Mouse (Mus musculus): ENCODE results near the gene Tcte3. TPM values are rescaled to one million over a fixed set of nuclear protein-coding genes. Genes with fewer than 3 reads are reported as not detected.
A peak's percentile ranks its signal among the peaks of the same experiment; 100 is the strongest.
"Not testable (repeated sequence)": the region's sequence is repeated elsewhere in the genome, so short reads cannot be mapped to it uniquely, and the experiment has no call there.

Gene Tcte3
- polyA plus RNA-seq, 1 experiment, result 0.35 TPM

DNA sequence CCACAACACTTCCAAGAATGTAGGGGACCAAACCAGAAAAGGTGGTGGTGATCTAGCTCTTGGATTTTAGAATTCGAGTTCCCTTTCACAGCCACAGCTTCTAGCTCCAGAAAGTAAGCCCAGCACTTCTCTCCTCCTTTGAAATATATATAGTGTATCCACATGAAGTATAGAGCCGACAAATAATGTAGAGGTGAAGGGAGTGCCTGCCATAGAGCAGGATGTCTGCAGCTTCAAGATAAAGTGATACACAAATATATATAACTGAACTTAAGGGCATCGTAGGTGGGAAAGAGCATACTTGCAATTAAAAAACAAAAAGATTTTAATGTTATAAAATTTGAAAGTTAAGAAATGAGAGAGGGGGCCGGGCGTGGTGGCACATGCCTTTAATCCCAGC, 47.1 kb downstream of the Tcte3 start:
- H3ac ChIP-seq (ENCODE audit: control insufficient read depth, insufficient read length, low read depth); H3K27me3 ChIP-seq (ENCODE audit: control insufficient read depth, insufficient read depth, insufficient read length); H3K79me2 ChIP-seq (ENCODE audit: control insufficient read depth, insufficient read depth): not testable (repeated sequence)

GRCm38 (mm10) chr17:14993139-14993832, 48.0 kb downstream of the Tcte3 start:
- H3ac ChIP-seq (ENCODE audit: control insufficient read depth, insufficient read length, low read depth); H3K79me2 ChIP-seq (ENCODE audit: control insufficient read depth, insufficient read depth); H3K79me3 ChIP-seq (ENCODE audit: low read depth); H3K4me3 ChIP-seq (ENCODE audit: insufficient read depth, poor library complexity, severe bottlenecking); H3K27me3 ChIP-seq (ENCODE audit: control insufficient read depth, insufficient read depth, insufficient read length); H3K36me3 ChIP-seq (ENCODE audit: control insufficient read depth, insufficient read depth): not testable (repeated sequence)

More for the DNA sequence above, 47.1 kb downstream of the Tcte3 start:
- not testable (repeated sequence) for H3K79me3 ChIP-seq (ENCODE audit: low read depth); H3K4me3 ChIP-seq (ENCODE audit: insufficient read depth, poor library complexity, severe bottlenecking); H3K36me3 ChIP-seq (ENCODE audit: control insufficient read depth, insufficient read depth)

DNA sequence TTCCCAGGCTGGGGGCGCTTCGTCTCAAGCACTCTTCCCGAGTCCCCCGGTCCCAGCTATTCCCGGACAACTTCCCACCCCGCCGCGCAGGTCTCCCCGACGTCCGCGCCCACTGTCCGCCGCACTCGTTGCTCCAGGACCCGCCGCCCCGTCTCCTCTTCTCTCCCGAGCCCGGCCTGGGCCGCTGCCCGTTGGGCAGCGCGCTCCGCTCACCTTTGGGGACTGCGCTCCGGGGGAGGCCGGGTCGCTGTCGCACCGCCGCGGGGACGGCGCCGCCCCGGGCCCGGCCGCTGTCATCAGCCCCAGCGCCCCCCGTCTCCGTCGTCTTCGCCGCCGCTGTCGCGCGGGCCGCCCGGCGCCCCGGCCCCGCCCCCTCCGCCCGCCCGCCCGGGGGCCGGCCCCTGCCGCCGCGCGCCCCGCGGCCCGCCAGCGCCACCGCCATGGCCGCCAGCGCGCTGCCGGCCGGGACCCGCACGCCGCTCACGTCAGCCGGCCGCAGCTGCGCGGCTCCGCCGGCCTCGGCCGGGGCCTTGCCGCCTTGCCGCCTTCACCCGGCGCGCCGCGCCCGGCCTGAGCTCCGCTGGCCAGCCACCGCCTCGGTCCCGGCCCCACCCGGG, 48.7 kb downstream of the Tcte3 start:
- not testable (repeated sequence) for H3K79me3 ChIP-seq (ENCODE audit: low read depth); H3K4me3 ChIP-seq (ENCODE audit: insufficient read depth, poor library complexity, severe bottlenecking); H3K36me3 ChIP-seq (ENCODE audit: control insufficient read depth, insufficient read depth); H3K79me2 ChIP-seq (ENCODE audit: control insufficient read depth, insufficient read depth); H3K27me3 ChIP-seq (ENCODE audit: control insufficient read depth, insufficient read depth, insufficient read length); H3ac ChIP-seq (ENCODE audit: control insufficient read depth, insufficient read length, low read depth)

DNA sequence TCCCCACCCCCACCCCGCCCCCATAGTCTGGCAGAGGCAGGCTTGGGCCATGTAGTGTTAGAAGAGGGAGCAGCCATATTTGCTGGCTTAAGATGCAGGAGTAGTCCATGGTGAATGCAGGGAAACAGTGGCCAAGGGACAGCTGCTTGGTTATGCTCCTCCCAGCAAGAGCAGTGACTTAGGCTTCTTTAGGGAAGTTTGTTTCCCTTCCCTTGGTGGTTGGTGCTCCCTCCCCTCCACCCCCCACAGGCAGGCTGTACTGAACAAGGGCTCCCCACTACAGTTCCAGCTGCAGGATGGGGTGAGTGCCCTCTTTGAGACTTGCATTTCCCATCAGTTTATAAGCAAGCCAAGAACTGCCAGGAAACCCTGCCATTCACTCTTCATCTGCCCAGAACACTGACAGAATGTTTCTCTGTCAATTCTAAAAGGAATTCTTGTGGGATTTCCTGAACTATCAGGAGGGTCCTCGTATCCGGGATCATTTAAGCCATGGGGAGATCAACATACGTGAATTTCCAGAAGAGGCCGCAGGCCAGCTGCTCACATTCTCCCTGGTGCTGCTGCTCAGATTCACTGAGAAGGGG, 51.1 kb downstream of the Tcte3 start:
- H3K79me2 ChIP-seq (ENCODE audit: control insufficient read depth, insufficient read depth); H3K36me3 ChIP-seq (ENCODE audit: control insufficient read depth, insufficient read depth); H3K27me3 ChIP-seq (ENCODE audit: control insufficient read depth, insufficient read depth, insufficient read length); H3K79me3 ChIP-seq (ENCODE audit: low read depth); H3K4me3 ChIP-seq (ENCODE audit: insufficient read depth, poor library complexity, severe bottlenecking); H3ac ChIP-seq (ENCODE audit: control insufficient read depth, insufficient read length, low read depth): not testable (repeated sequence)

DNA sequence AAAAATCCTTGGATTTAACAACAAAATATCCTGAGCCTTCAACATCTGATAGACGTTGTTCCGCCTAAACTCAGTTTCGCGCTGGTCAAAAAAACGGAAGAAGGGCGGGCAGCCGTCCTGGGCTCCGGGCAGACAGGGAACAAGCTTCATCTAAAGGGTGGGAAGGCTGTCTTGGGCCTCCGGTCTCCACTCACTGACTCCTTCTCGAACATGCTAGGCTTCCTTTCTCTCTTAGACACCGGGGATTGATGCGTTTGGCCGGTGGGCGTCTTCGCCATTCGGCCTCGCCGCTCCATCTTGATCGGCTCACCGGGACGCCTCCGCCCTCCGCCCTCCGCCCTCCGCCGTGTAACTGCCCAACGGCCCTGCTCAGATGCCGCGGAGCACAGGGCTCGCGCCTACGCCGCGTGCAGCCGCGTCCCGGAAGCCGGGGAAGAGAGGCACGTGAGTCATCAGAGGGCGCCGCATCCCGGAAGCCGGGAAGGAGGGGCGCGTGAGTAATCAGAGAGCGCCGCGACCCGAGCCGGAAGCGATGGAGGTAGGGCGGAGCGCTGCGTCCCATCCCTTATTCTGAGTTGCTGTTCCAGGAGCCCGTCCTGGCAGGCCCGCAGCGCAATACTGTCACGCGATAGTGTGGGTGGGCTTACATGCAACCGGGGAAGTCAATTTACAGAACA, 62.8 kb downstream of the Tcte3 start, which contains the start of the genes 9030025P20Rik and Gm3417:
9030025P20Rik (plus strand) TSS at position 107 of the 677 bp plus-strand sequence.
Gm3417 (minus strand) TSS at position 429 of the 677 bp plus-strand sequence.
- H3ac ChIP-seq (ENCODE audit: control insufficient read depth, insufficient read length, low read depth); H3K27me3 ChIP-seq (ENCODE audit: control insufficient read depth, insufficient read depth, insufficient read length); H3K79me3 ChIP-seq (ENCODE audit: low read depth); H3K36me3 ChIP-seq (ENCODE audit: control insufficient read depth, insufficient read depth); H3K79me2 ChIP-seq (ENCODE audit: control insufficient read depth, insufficient read depth): not testable (repeated sequence)
- peak within 1 kb of the TSS; percentile 18 for H3K4me3 ChIP-seq (ENCODE audit: insufficient read depth, poor library complexity, severe bottlenecking)

- H3K27me3 ChIP-seq (ENCODE audit: control insufficient read depth, insufficient read depth, insufficient read length); H3K79me3 ChIP-seq (ENCODE audit: low read depth); H3ac ChIP-seq (ENCODE audit: control insufficient read depth, insufficient read length, low read depth); H3K79me2 ChIP-seq (ENCODE audit: control insufficient read depth, insufficient read depth); H3K36me3 ChIP-seq (ENCODE audit: control insufficient read depth, insufficient read depth): not testable (repeated sequence)
- peak overlapping the region; percentile 18 for H3K4me3 ChIP-seq (ENCODE audit: insufficient read depth, poor library complexity, severe bottlenecking)
These were observed 63.4 kb downstream of the Tcte3 start for GRCm38 (mm10) chr17:14977718-14978361.

Other genes starting within 250 kb of the Tcte3 start
- gene Wdr27, start 98.3 kb downstream of the Tcte3 start, polyA plus RNA-seq (2012; fragmentation: generic; extraction: Trizol), result 5.6 TPM
- 10.3 TPM for gene 1600012H06Rik, start 98.3 kb downstream of the Tcte3 start, polyA plus RNA-seq (2012; fragmentation: generic; extraction: Trizol)
- 69.4 TPM for gene Phf10, start 80.2 kb downstream of the Tcte3 start, polyA plus RNA-seq (2012; fragmentation: generic; extraction: Trizol)
- 4.4 TPM for gene 9030025P20Rik, start 63.0 kb downstream of the Tcte3 start, polyA plus RNA-seq (2012; fragmentation: generic; extraction: Trizol)
- gene Gm3417, start 62.7 kb downstream of the Tcte3 start, polyA plus RNA-seq (2012; fragmentation: generic; extraction: Trizol), result 0.41 TPM
- 2.7 TPM for gene Gm3435, start 31.3 kb downstream of the Tcte3 start, polyA plus RNA-seq (2012; fragmentation: generic; extraction: Trizol)
- gene Ermard, start 280 bp downstream of the Tcte3 start, polyA plus RNA-seq (2012; fragmentation: generic; extraction: Trizol), result 13.4 TPM
- 0.49 TPM for gene Gm3448, start within 50 bp of the Tcte3 start, polyA plus RNA-seq (2012; fragmentation: generic; extraction: Trizol)

Data from C2C12 (cell line).